Mouse (Mus musculus) right cerebral cortex, postnatal 10 days (tissue): ENCODE measurements around the gene Rab3a.

Experiments
- DNase-seq, 2 experiments: peaks; one replicate each; pipeline ENCODE4 v3.0.0; 2021; ENCODE audit warnings: low spot score in 2 of 2

The Rab3a gene

GRCm38 (mm10) chr8:70801156-70801555 lies 46.7 kb downstream of the Rab3a start:
- DNase-seq = peak; percentile 68 to 81

GRCm38 (mm10) chr8:70801830-70802229 lies 47.4 kb downstream of the Rab3a start:
- no peak for DNase-seq

GRCm38 (mm10) chr8:70802786-70803510 lies 48.5 kb downstream of the Rab3a start:
- no peak for DNase-seq

- DNase-seq = peak; percentile 63 to 76
Measured at GRCm38 (mm10) chr8:70803761-70804480, 49.4 kb downstream of the Rab3a start.

- peak; percentile 89 to 91 for DNase-seq
Measured at GRCm38 (mm10) chr8:70804481-70805206, 50.2 kb downstream of the Rab3a start, which contains the start of gene Mast3. Gene Mast3 (minus strand): TSS chr8:70805054.

- peak in 1 of 2 experiments; percentile 66 for DNase-seq
Measured at GRCm38 (mm10) chr8:70806541-70806940, 52.1 kb downstream of the Rab3a start.

GRCm38 (mm10) chr8:70807304-70807703 lies 52.8 kb downstream of the Rab3a start:
- DNase-seq = no peak

- no peak for DNase-seq
Measured at GRCm38 (mm10) chr8:70808239-70808638, 53.8 kb downstream of the Rab3a start, which contains the start of gene Il12rb1. Gene Il12rb1 (plus strand): TSS chr8:70808449.
